Mouse (Mus musculus) layer of hippocampus, adult 9-10 months (tissue): ENCODE measurements around the gene Ddx52.
A peak's percentile ranks its signal among the peaks of the same experiment; 100 is the strongest.

ENCODE experiments used
- DNase-seq: peaks from one replicate; pipeline ENCODE4 v3.0.0; 2022; ENCODE audit warnings: low spot score

Gene Ddx52

DNA sequence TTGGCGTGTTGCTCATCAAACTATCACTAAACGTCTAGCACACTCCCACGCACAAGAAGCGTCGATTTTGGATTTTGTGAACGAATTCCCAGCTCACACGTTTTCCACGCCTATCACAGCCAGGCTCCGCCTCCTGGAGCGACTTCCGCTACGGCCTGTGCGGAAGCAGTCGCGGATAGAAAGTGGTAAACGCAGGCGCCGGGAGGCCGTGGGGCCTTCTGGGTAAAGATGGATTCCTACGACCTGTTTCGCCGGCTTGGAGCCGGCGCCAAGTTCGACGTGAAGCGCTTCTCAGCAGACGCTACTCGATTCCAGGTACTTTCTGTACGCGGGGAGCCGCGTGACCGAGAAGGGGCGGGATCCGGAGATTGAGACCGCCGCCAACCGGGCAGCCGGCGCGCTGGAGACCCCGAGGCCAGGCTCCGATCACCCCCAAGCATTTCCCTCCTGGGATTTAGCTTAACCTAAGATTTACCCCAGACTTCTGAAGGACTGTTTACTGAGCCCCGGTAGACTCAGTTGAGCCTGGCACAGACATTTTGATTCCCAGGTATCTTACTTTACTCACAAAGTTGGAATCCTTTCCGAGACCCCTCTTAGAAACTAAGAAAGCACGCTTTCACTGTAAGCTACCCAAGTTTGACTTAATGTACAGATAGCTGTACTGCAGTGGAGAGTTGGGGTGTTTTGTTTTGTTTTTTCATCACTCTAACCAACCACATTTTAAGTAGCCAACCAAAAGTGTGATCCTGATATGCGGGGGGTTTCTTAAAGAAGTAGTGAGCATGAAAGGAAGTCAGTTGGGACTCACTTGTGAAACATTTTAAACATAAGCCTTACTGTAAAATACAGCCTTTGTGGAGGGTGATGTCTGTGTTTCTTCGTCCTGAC, at the start of gene Ddx52:
Gene Ddx52 (plus strand): TSS at position 113 of the 891 bp plus-strand sequence.
- peak; percentile 62 for DNase-seq

DNA sequence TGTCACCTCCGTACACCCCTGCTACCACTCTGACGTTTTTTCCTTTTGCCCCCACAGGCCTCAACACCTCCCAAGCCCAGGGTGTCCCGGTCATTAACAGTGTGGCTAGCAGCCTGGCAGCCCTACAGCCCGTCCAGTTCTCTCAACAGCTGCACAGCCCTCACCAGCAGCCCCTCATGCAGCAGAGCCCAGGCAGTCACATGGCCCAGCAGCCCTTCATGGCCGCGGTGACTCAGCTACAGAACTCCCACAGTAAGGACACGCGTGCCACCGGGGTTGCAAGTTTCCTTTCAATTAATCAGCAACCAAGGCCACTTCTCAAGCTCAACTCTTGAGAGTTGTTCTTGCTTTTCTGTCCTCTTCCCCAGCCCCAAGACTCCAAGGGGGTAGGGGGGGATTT, 48.5 kb upstream of the Ddx52 start:
- DNase-seq, result no peak

DNA sequence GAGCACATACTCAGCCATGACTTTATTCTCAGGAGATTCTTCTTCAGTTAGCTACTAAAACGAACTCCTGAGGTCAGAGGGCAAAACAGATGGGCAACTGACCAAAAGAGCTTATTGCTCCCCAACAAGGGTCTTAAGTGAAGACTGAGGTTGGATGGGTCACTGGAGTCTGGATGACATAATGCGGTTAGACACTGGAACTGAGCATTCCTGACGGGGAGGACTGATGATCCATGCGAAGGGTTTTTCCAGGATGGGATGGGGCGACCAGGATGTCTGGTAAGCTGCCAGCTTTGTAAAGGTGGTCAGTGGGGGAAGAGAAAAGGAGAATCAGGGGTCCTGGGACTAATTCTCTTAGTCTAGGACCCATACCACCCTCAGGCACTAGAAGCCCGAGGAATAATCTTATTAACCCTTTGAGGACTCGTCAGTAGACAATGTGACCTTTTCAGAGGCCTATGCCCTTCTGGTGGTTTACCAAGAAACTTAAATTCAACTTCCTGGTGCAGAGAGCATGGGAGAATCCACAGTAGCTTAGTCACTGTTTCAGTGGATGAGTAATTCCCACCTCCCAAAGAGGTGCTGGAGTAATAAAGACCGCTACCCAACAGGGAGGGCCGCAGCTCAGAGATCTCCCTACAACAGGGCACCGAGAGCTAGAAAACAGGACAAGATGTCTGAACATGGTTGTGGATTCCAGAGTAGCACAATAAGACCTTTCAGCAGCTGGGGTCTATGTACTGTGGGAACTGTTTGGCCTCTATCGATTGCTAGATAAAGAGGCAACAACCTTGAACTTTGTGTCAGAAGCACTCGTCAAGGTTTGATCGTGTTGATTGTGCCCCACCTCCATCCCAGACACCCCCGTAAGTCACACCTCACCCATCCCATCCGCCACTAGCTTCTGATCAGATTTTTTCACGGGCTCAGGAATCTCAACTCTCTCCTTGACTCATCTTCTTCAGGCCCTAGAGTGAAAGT, 45.1 kb upstream of the Ddx52 start:
- no peak for DNase-seq

DNA sequence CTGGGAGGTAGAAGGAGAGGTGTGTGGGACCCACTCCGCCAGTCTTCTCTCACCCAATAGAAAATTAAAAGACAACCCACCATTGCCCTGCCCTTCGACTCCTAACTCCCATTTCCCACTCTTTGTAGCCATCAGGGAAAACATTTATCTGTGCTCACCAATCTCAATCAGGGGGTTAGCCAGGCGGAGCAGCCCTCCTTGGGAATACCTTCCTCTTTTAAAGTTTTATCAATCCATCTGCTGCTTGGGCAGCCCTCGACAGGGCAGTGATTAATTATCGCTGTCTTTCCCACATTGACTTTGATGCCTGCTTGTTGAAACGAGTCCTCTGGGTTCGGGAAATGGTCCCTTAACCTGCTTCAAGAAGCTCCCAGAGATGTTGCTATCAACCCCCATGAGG, 44.3 kb upstream of the Ddx52 start:
- no peak for DNase-seq

DNA sequence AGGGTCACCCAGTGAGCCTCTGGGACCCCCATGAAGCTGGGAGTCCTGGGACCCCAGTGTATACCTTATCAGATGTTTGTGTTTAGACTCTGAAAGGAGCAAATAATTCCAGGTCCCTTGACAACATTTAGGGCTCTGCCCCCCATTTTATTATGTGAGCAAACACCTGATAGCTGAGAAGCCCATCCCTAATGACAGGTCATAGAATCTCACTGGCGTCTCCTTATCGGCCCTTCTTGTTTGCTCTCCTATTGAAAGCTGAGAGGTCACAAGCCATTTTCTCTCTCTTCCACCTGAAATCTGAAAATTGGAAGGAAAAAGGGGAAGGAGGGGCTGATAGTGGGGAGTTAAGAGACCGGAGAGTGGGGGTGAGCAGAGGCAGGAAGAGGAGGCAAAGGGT, 39.0 kb upstream of the Ddx52 start:
- DNase-seq, result no peak

DNA sequence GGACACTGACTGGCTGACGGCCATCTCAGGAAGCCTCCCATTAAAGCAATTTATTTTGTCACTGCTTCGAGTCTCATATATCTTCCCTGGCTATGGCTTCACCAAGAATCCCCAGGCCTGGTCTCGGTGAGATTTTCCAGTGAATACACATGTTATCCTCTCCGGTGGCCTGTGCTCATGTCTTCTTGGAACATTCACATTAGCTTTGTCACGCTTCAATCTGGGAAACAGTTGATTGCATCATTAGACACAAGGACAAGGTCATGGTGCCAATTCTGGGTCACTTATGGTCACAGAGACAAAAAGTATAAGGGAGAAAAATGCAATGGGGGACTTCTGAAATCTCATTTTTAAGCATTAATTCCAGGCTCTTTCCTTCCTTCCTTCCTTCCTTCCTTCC, 36.1 kb upstream of the Ddx52 start:
- DNase-seq, result no peak

DNA sequence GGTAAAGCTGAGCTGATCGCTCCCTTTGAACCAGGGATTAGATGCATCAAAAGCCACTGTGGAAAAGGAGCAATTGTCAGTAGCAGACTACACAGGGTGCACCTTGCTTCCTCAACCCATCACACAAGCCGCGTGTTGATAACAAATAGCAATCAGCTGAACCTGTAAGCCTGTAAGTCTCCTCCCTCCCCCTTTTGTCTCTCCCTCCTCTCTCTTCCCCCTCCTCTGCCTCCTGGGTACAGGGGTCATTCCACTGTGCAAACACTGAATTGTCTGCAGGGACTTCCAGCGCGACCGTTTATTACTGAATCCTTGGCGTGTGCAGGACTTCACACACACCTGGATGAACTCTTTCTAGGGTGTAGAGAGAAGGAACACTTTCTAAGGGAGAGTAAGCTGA, 33.5 kb upstream of the Ddx52 start:
- no peak for DNase-seq

DNA sequence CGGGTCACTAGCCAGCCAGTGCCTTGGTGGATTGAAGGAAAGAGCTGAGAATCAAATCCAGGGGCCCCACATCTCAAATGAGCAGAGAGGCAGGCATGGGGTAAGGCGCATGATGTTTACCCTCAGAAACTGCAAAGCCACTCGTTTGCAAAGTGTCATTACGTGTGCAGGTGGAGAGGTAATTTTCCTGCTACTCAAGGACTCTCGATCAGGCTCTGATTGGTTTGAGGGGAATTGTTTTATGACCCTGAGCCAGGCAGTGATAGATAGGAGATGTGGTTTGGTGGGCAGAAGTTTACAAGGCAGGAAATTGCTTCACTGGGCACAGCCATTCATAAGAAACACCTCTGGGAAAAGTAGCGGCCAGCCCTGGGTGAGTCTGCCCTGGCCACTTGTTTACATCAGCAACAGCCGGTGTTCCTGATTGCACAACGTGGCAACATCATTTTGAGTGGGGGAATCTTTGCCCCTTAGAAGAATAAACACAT, 28.0 kb upstream of the Ddx52 start:
- no peak for DNase-seq

DNA sequence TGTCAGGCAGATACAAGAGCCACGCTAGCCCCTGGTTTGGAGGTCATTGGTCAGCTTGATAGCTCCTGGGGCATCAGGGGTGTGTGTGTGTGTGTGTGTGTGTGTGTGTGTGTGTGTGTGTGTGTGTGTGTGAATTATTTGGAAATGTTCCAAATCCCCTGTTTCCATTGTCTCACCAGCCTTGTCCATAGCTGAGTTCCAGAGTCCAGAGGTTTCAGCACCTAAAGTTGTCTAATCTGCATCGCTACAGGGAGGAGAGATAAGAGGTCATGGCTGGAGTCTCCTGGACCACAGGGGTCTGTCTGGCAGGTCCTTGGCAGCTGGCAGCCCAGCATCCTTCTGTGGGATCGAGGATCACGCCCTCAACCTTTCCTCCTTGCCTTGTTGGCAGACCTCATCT, 27.4 kb upstream of the Ddx52 start:
- no peak for DNase-seq

DNA sequence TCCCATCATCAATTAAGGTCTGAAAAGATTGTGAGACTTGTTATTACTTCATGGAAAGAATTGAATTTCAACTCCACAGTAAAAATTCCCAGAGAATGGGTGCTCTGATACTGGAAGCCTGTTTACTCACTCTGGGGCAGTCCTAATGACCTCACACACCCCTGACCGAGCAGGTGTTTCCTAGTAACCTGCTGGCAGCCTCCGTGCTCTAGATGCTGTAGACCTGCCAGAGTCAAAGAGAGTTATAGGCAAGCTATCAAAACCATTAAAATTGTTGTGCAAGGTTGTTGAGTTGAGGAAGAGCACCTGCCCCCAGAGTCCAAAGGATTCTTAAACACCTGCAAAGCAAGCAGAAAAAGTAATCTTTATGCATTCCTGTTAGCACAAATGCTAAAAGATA, 19.3 kb upstream of the Ddx52 start:
- no peak for DNase-seq

DNA sequence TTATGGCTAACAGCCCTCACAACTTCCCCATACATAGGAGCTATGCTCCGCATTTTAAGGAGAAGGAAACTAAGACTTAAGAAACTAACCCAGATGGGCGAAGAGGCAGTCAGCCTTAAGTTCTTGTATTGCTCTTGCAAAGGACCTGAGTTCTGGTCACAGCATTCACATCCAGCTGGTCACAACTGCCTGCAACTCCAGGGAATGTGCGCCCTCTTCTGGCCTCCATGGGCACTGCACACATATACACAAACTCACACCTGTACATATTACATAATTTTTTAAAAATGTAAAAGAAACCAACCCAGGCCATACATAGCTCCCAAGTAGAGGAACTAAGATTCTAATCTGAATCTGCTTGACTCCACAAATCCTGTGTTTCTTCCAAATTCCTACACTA, 14.8 kb upstream of the Ddx52 start:
- no peak for DNase-seq

DNA sequence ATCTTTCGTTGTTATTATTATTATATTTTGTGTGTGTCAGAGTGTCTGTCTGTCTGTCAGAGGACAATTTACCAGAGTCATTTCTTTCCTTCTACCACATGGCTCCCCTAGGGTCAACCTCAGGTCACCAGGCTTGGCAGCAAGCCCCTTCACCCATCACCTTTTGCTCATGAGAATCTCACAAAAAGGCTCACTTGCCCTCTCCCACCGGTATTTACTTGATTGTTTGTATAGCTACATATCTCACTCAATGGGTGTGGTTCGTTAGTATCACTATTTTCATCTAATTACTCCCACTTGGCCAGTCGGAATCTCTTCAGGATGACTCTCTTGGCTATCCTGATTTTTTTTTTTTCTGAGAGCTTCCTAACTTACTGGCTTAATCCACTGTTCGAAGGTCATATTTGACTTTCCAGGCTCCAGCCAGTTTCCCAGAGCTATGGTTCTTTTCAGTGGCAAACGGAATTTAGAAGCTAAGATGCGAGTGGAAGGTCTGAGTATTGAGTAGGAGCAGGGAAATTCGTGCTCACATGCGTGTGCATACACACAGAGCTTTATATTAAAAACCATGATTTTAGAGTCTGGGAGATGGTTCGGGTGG, 9.3 kb upstream of the Ddx52 start:
- DNase-seq, result no peak

DNA sequence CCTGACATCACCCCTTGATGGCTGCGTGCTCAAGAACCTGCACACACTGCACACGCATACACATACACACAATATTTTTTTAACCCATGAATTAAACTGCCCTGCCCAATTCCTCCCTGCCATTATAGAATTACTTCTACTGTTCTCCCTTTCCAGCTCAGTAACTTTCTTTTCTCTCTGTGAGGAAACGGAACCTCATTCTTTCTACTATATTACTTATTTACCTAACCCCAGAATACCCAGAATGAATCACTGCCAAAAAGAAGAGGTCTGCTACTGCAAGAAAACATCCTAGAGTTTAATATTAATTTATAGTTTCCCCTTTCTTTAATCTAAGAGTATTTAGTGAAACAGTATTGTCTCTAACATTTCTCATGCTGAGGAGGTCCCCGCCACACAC, 8.5 kb upstream of the Ddx52 start:
- DNase-seq, result no peak

DNA sequence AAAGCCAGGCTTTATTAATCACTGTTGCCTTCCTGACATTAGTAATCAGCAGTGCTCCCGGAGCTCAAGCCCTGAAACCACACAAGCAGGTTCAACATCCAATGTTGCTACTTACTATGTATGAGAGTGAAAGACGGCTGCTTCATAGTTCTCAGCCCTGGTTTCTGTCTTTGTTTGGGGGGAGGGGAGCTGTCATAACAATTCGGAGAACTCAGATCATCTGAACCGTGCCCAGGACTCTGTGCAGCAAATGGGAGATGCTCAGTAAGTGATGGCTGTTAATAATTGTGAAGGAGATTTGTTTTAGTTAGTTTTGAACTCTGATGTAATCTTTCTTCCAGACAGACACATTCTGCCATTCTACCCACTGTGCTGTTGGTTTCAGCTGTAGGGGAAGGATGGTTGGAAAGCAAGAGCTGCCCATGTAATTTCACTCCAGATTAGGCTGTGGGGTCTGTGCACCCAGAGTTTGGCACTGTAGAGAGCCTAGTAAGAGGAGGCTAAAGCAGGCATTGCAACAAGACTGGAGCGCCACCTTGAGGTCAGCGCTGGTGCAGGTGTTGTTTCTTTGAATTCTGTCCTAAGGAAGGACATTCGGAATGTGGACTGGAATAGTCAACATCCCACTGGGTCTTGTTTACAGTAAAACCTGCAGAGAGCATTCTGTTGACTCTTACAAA, 5.7 kb upstream of the Ddx52 start:
- DNase-seq, result peak; percentile 61

DNA sequence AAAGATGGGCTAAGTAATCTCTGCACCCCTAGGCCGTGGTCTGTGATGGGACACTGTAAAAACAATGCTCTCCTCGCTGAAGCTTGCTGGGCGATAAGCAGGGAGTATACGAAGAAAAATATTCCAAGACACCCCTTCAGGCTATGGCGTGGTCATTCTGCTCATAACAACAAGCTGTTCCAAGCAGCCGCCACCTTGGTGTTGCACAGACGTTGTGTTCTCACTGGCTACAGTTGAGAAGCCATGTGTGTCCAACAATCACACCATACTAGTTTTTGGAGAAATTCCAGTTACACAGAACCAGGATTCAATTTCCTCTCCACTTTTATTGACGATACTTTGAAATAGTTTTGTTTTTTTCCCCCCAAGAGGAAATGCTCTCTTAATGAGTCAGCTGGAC, 3.3 kb upstream of the Ddx52 start:
- DNase-seq, result no peak

DNA sequence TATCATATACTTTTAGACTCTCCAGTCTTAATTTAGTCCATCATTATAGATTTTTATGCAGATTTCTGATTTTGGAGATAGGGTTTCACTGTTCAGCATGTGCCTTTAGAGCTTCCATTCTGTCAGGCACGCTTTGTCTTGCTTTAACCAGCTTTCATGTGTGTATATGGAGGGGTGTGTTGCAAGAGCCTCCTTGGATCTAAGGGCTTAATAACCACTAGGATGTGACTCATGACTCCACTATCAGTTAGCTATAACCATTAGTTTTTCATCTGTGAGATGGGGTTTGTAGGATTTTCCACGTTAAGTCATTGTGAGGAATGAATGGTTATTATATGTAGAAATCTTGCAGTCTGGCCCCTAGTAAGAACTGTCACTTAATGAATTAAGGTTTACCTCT, 15.0 kb downstream of the Ddx52 start:
- DNase-seq, result no peak

DNA sequence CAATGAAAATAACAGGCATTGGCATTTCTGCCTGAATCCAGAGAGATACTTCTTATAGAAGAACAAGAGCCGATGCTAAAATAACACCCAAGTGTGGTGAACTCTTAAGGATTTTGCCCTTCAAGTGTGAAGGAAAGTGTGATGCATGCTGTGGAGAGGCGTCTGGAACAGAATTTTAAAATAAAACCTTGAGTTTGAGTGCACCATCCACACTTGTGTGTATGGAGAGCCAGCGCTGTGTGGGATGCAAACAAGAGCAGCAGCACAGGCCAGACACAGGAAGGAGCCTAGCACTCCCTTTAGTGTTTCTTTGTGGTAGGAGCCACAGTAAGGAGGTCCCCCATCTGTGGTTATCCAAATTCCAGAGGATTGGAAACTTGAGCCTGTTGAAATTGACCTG, 20.1 kb downstream of the Ddx52 start:
- no peak for DNase-seq

DNA sequence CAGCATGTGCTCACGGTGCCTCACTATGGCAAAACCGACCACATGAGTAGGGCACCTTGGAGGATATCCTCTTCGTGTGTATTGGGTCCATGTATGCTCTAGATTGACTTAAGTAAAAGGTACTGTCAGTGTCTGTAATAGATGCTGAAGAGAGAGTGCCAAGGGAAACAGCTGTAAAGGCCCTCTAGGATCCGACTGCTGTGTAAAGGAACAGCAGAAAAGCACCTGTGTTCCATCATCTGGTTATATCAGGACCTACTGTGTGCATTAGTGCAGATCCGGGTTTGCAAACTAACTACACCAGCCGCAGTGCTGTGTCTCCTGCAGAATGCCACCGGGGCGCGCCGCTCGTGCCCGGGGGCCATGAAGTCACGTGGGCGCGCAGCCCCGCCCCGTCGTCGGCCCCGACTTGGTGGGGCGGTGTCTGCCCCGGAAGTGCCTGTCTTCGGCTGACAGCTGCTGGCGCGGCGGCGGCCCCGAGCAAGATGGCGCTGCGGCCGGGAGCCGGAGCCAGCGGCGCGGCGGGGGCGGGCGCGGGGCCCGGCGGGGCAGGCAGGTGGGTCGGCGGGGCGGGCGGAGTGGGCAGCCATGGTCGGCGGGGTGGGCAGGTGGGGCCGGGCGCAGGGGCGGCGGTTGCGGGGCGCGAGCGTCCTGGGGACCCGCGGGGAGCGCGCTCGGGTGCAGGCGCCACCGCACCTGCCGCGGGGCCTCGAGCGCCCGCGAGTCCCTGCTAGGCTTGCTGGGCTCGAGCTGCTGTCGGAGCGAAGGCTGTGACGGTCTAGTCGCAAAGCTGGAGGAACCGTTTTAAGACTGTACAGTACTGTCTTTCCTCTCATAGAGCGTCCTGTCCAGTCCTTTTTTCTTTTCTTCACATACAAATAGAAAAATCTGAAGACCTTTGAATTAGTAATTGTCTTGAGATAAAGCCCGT, 22.4 kb downstream of the Ddx52 start, which contains the start of gene Synrg:
Gene Synrg (plus strand): TSS at position 438 of the 931 bp plus-strand sequence.
- peak; percentile 67 for DNase-seq

DNA sequence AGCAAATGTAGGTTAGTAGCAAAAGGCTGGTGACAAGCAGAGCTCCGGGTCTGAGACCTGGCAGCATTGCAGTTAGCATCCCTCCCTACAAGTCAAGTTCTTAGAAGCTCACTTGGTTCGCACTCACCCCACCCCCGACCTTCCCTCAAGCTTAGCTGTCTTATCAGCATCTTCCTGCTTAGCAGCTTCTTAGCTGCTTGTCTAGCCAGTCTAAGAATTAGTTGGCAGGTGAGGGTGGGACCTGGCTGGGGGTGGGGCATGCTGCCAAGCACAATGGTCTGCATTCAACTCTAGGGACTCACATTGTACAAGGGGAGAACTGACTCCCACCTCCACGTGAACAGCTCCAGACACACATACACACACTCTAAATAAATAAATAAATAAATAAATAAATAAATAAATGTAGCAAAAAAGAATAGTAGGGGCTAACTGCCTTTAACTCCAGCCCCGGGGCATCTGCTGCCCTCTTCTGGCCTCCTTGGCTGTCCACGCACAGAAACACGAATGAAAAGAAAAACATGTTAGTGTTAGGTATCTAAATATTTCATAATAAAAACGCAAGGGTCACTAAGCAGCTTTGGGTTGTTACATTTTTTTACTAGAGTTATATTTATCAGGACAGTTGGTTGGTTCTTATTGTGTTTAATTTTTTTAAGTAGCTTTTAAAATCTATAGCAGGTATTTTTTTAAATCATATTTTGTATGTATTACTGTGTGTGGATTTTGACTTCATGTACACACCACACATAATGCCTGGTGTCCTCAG, 25.8 kb downstream of the Ddx52 start:
- no peak for DNase-seq

DNA sequence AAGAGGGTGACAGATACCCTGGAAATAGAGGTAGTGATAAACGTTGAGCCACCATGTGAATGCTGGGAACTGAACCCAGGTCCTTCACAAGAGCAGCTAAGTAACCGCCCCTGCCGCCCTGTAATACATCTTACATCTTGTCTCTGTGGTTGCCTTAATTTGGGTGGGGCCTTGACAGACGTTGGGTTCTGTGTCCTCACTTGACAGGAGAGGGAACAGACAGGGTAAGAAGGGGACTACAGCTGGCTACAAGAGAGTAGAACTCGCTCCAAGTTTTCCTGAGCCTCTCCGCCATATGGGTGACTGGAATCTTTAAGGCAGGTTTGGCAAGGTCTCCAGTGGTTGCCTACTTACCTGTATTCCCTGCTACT, 26.3 kb downstream of the Ddx52 start:
- no peak for DNase-seq
